Mouse (Mus musculus): ENCODE measurements around the gene Zfp580.
"Not testable (repeated sequence)": the region's sequence is repeated elsewhere in the genome, so short reads cannot be mapped to it uniquely, and the experiment has no call there.

Zfp580 gene

GRCm38 (mm10) chr7:5064886-5065285 lies 13.5 kb downstream of the Zfp580 start:
- no peak for DNase-seq (ENCODE audit: low read depth)

- no peak for DNase-seq (ENCODE audit: low read depth)
These were observed 22.2 kb downstream of the Zfp580 start for GRCm38 (mm10) chr7:5073586-5073985.

GRCm38 (mm10) chr7:5074984-5075383 lies 23.6 kb downstream of the Zfp580 start:
- DNase-seq (ENCODE audit: low read depth): no peak

GRCm38 (mm10) chr7:5076931-5077330 lies 25.6 kb downstream of the Zfp580 start:
- peak; percentile 40 for DNase-seq (ENCODE audit: low read depth)

- DNase-seq (ENCODE audit: low read depth): not testable (repeated sequence)
These were observed 28.1 kb downstream of the Zfp580 start for GRCm38 (mm10) chr7:5079365-5080009.

- peak; percentile 95 for DNase-seq (ENCODE audit: low read depth)
These were observed 28.8 kb downstream of the Zfp580 start, which contains the start of gene Epn1 for GRCm38 (mm10) chr7:5080010-5080751. Epn1 (plus strand) TSS chr7:5080235.

- no peak for DNase-seq (ENCODE audit: low read depth)
These were observed 29.5 kb downstream of the Zfp580 start for GRCm38 (mm10) chr7:5080815-5081214.

GRCm38 (mm10) chr7:5081241-5081640 lies 29.9 kb downstream of the Zfp580 start:
- DNase-seq (ENCODE audit: low read depth): peak; percentile 44

- no peak for DNase-seq (ENCODE audit: low read depth)
These were observed 30.6 kb downstream of the Zfp580 start for GRCm38 (mm10) chr7:5081939-5082338.

GRCm38 (mm10) chr7:5083325-5084105 lies 32.2 kb downstream of the Zfp580 start:
- no peak for DNase-seq (ENCODE audit: low read depth)

- DNase-seq (ENCODE audit: low read depth): no peak
These were observed 34.2 kb downstream of the Zfp580 start for GRCm38 (mm10) chr7:5085512-5085911.

GRCm38 (mm10) chr7:5086921-5087440 lies 35.6 kb downstream of the Zfp580 start:
- DNase-seq (ENCODE audit: low read depth): no peak

- DNase-seq (ENCODE audit: low read depth): no peak
These were observed 36.5 kb downstream of the Zfp580 start for GRCm38 (mm10) chr7:5087886-5088285.

GRCm38 (mm10) chr7:5089853-5090252 lies 38.5 kb downstream of the Zfp580 start:
- DNase-seq (ENCODE audit: low read depth): no peak

- DNase-seq (ENCODE audit: low read depth): no peak
These were observed 39.8 kb downstream of the Zfp580 start for GRCm38 (mm10) chr7:5091008-5091728.

- no peak for DNase-seq (ENCODE audit: low read depth)
These were observed 41.0 kb downstream of the Zfp580 start for GRCm38 (mm10) chr7:5092381-5092780.

GRCm38 (mm10) chr7:5092831-5093510 lies 41.6 kb downstream of the Zfp580 start:
- no peak for DNase-seq (ENCODE audit: low read depth)

GRCm38 (mm10) chr7:5098769-5099168 lies 47.4 kb downstream of the Zfp580 start:
- DNase-seq (ENCODE audit: low read depth): no peak

GRCm38 (mm10) chr7:5099796-5100195 lies 48.5 kb downstream of the Zfp580 start:
- peak; percentile 27 for DNase-seq (ENCODE audit: low read depth)

GRCm38 (mm10) chr7:5101066-5101663 lies 49.8 kb downstream of the Zfp580 start:
- peak; percentile 92 for DNase-seq (ENCODE audit: low read depth)

- DNase-seq (ENCODE audit: low read depth): no peak
These were observed 51.2 kb downstream of the Zfp580 start for GRCm38 (mm10) chr7:5102564-5102963.
